Mouse (Mus musculus) olfactory bulb, adult 2 months (tissue): ENCODE data around the gene Pycr1. TPM values are rescaled to one million over a fixed set of nuclear protein-coding genes. Genes with fewer than 3 reads are reported as not detected.

Experiments used
- H3K27ac ChIP-seq: fragments of 200-500 bp; 2 replicates; pipeline ENCODE4 v1.5.1; 2012; ENCODE audit warnings: low read depth, low read length; ENCODE audit not compliant: insufficient read depth
- H3K4me1 ChIP-seq: fragments of 200-500 bp; 2 replicates; pipeline ENCODE4 v1.6.1; 2012; ENCODE audit warnings: low read length; ENCODE audit not compliant: control insufficient read depth, insufficient read depth
- H3K4me3 ChIP-seq: fragments of 200-500 bp; 2 replicates; pipeline ENCODE4 v1.5.1; 2012; ENCODE audit warnings: mild to moderate bottlenecking, low read depth, low read length, moderate library complexity; ENCODE audit not compliant: insufficient read depth
- CTCF ChIP-seq: fragments of 200-500 bp; IDR thresholded peaks from 2 replicates; pipeline ENCODE4 v1.5.1; 2012; ENCODE audit warnings: low read depth, mild to moderate bottlenecking, low read length, moderate library complexity; ENCODE audit not compliant: insufficient read depth
- POLR2A ChIP-seq: fragments of 200-500 bp; IDR thresholded peaks from 2 replicates; pipeline ENCODE4 v1.6.1; 2012; ENCODE audit warnings: mild to moderate bottlenecking, low read depth, low read length, moderate library complexity; ENCODE audit not compliant: insufficient read depth
- WGBS: fragments of 180-500 bp; shearing (Covaris S2); methylation state at CpG from one replicate; pipeline ENCODE4 v1.1.7; 2018; 5-methylcytosine and 5-hydroxymethylcytosine counted together
- polyA plus RNA-seq: library from polyadenylated mRNA; stranded (reverse); fragments of >200 nt; gene quantifications from 2 replicates; pipeline ENCODE4 v1.2.4, GENCODE M21; 2012; ENCODE audit warnings: low replicate concordance; ENCODE audit not compliant: missing spikeins, insufficient read depth, insufficient read length

Gene Pycr1
- polyA plus RNA-seq, 1 experiment: not detected

- TF ChIP-seq POLR2A: no peak
- TF ChIP-seq CTCF: peak; percentile 43; the same call in 1 of the 2 replicates
- H3K4me1 ChIP-seq: peaks cover 18% of the 10 kb centered on the region
- 12% methylated on average over 29 of the region's 30 CpGs for WGBS
- peak overlapping the region; percentile 90 for H3K4me3 ChIP-seq
- no peak overlapping the region for H3K27ac ChIP-seq
These were observed 19.4 kb downstream of the Pycr1 start for GRCm38 (mm10) chr11:120623961-120624679.

DNA sequence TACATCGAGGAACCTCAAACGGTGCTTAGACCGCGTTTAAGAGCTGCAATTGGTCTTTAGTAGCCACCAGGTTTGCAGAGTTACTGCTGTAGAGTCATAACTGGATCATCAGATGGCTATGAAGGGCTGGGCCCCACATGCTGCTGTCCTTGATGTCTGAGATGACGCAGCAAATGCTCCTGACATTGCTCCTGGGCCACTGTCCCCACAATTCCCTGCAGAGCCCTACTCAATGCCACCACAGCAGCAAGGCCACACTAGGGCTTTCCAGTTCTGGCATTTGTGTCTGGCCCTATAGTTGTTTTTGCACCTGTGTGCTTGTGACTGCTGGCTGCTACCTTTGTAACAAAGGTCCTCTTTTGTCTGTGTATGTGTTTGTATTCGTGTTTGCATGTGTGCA, 20.8 kb downstream of the Pycr1 start:
- Histone ChIP-seq H3K27ac (no peak overlapping the region), H3K4me3 (no peak overlapping the region), H3K4me1 (peaks cover 18% of the 10 kb centered on the region)
- TF ChIP-seq CTCF: no peak
- TF ChIP-seq POLR2A: no peak
- 90% methylated on average over 6 of the region's 6 CpGs for WGBS

DNA sequence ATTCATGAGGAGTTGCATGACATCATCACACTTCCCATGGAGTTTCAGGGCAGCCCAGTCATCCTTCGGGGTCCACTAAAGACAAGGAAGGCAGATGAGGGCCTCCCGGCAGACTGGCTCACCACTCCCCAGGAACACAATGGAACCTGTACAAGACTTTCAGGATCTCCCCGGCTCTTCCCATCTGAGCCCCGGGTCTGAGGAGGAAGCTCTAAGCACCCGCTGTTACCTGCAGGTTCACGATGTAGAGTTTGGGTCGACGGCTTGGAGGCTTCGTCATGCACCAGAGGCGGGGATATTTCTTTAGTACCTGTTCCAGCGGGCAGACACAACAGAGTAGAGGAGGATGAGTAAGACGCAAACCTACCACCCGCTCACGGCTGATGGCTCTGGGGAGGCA, 23.4 kb downstream of the Pycr1 start:
- H3K4me1 ChIP-seq: peaks cover 22% of the 10 kb centered on the region
- TF ChIP-seq CTCF (no peak), POLR2A (no peak)
- no peak overlapping the region for H3K4me3 ChIP-seq
- no peak overlapping the region for H3K27ac ChIP-seq
- 91% methylated on average over 14 of the region's 14 CpGs for WGBS

DNA sequence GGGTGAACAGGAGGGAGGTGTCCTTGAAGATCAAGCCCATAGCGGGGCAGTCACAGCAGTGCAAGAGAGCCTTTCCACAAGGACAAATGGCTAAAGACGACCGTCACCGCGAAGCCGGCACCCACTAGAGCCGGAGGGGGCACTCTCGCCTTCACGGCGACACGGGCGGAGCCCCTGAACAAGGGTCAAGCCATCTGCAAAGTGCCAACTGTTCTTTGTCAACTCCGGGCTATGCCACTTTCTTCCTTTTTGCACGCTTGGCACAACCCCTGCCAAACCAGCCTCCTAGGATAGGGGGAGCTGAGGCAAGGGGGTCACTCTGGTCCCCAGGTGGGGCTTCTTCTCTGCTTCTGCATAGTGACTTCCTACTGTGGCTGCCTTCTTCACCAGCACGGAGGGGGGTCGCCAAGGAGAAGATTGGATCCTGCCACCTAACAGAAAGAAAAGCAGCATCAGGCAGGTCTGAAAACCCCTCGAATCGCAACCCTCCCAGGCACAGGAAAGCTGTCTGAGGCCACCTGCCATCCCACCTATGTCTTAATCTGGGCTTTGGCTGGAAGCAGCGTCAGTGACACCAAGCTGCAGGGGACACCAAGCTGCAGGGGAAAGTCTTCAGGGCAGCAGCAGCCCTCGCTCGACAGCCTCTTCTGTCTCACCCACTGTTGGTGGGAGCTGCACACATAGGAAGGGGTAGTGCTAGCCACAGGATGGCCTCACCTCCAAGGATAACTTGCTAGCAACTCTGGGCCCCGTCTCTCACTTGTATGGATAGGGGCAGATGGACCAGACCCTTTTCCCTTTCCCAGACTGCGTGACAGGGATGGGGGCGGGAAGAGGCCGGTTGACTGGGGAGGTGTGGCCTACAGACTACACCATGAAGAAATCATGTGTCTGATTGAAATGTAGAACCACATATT, 24.7 kb downstream of the Pycr1 start:
- TF ChIP-seq POLR2A: no peak
- no peak for TF ChIP-seq CTCF
- H3K27ac ChIP-seq: no peak overlapping the region
- 93% methylated on average over 25 of the region's 25 CpGs for WGBS
- H3K4me1 ChIP-seq: peaks cover 22% of the 10 kb centered on the region
- H3K4me3 ChIP-seq: no peak overlapping the region

- Histone ChIP-seq H3K4me3 (peak within 1 kb of the TSS; percentile 81), H3K27ac (peak within 1 kb of the TSS; percentile 59), H3K4me1 (peaks cover 19% of the 10 kb centered on the region)
- TF ChIP-seq CTCF (no peak), POLR2A (peak; percentile 87)
- under 1% methylated on average over 56 of the region's 56 CpGs for WGBS
These were observed 26.0 kb downstream of the Pycr1 start, which contains the start of gene Pcyt2 for GRCm38 (mm10) chr11:120617519-120618112. Pcyt2 (minus strand) TSS chr11:120617936.

GRCm38 (mm10) chr11:120616617-120617294, 26.8 kb downstream of the Pycr1 start:
- Histone ChIP-seq H3K27ac (peak overlapping the region; percentile 59; the same call in 1 of the 2 replicates), H3K4me3 (peak overlapping the region; percentile 81), H3K4me1 (peaks cover 19% of the 10 kb centered on the region)
- no peak for TF ChIP-seq POLR2A
- TF ChIP-seq CTCF: no peak
- 39% methylated on average over 4 of the region's 4 CpGs for WGBS

- Histone ChIP-seq H3K27ac (no peak overlapping the region), H3K4me3 (no peak overlapping the region)
- 84% methylated on average over 11 of the region's 11 CpGs for WGBS
These were observed 27.9 kb downstream of the Pycr1 start for GRCm38 (mm10) chr11:120615606-120616203.

GRCm38 (mm10) chr11:120615167-120615566, 28.4 kb downstream of the Pycr1 start:
- TF ChIP-seq POLR2A (no peak), CTCF (no peak)

More at GRCm38 (mm10) chr11:120615606-120616203, 27.9 kb downstream of the Pycr1 start:
- no peak for TF ChIP-seq POLR2A
- TF ChIP-seq CTCF: no peak
- peaks cover 19% of the 10 kb centered on the region for H3K4me1 ChIP-seq

More at GRCm38 (mm10) chr11:120615167-120615566, 28.4 kb downstream of the Pycr1 start:
- peaks cover 19% of the 10 kb centered on the region for H3K4me1 ChIP-seq
- WGBS: 84% methylated on average over 6 of the region's 6 CpGs
- H3K4me3 ChIP-seq: no peak overlapping the region
- H3K27ac ChIP-seq: no peak overlapping the region
